Mouse (Mus musculus) kidney, adult 9 months (tissue): ENCODE data around the gene Phf14.

Source experiments
- DNase-seq: peaks from one replicate; pipeline ENCODE4 v3.0.0; 2022

The Phf14 gene

GRCm38 (mm10) chr6:12021480-12021879 lies 113.9 kb downstream of the Phf14 start:
- no peak for DNase-seq

GRCm38 (mm10) chr6:12023395-12023794 lies 115.8 kb downstream of the Phf14 start:
- DNase-seq: no peak

DNA sequence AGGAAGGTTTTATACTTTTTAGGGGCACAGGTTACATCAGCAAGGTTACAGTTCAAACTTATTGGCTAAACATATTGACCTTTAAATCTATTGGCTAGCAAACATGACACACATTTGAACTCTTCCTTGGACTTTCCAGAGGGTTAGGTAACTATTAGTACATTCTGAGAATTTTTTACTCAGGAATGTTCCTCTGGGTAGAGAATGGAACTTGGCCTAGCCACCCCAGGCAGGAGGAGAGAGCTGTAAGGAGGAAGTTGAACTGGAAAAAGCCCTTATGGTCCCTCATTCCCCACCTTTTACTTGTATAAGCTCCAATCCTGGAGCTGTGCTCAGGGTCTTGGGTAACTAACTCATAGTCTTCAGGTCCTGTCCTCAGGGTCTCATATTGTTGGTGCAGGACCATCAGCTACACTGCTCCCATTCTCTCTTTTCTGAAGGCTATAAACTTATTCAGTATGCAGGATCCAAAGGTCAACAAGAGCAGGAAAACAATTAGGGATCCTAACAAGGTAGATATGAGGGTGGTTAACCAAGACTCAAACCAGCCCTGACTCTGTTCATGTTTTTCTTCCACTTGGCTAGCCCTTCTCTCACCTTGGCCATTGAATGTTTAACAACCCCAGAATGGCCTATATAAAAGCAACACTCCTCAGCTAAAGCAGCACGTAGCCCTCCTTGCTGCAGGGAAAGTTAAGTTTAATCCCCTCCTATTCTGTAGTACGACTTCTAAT lies 119.4 kb downstream of the Phf14 start:
- DNase-seq: peak; percentile 84

GRCm38 (mm10) chr6:12034561-12034960 lies 127.0 kb downstream of the Phf14 start:
- no peak for DNase-seq

DNA sequence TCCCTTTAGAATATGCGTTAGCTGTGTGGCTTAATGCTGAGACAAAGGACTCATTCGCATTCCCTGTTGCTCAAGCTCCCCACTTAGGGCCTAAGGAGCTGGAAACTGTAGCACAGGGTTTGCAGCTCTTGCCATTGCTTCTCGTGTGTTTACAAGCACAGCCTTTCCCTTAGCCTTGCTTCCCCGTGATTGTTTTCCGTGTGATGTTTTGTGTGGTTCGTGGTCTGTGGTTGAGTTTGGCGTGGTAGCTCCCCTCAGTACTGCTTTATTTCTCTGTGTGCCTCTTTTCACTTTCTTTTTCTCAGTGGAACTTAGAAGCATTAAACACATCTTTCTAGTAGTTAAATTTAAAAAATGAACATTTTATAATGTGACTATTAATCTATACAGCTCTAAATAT lies 130.7 kb downstream of the Phf14 start:
- DNase-seq: no peak

- DNase-seq: no peak
Measured at GRCm38 (mm10) chr6:12052884-12053283, 145.3 kb downstream of the Phf14 start.

GRCm38 (mm10) chr6:12054149-12054548 lies 146.5 kb downstream of the Phf14 start:
- peak; percentile 70 for DNase-seq

GRCm38 (mm10) chr6:12058717-12059116 lies 151.1 kb downstream of the Phf14 start:
- DNase-seq: no peak

GRCm38 (mm10) chr6:12059971-12060370 lies 152.4 kb downstream of the Phf14 start:
- DNase-seq: no peak

DNA sequence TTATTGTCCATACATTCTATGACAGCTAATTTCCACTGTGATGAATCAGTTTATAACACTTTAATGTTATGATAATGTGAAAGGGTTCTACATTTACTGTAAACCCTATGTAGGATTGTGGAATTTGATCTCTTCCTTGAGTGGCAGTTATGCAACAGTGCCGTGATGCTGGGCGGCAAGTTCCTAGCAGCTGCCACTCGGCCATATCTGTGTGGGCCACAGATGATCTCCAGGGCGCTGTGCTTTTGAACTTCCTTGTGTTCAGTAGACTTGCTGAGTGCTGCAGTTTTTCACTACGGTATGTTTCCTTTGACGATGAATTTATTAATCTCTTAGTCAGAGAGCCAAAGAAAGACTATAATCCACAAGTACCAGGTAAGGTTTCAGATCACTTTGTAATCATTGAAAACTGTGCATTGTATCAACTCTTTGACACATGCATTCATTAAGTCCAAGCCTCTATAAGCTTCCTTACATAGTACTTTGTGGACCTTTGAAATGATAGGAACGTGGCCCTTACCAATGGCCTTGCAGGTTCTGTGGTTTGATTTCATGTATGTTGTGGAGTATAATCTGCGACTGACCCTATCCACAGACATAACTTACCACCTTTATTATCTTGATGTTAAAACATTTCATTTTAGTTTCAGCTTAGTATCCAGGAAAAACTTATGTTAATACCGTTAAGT lies 153.0 kb downstream of the Phf14 start:
- no peak for DNase-seq

GRCm38 (mm10) chr6:12067956-12068355 lies 160.3 kb downstream of the Phf14 start:
- no peak for DNase-seq

GRCm38 (mm10) chr6:12069357-12069756 lies 161.7 kb downstream of the Phf14 start:
- no peak for DNase-seq

- DNase-seq: no peak
Measured at GRCm38 (mm10) chr6:12074599-12074998, 167.0 kb downstream of the Phf14 start.

GRCm38 (mm10) chr6:12077338-12077737 lies 169.7 kb downstream of the Phf14 start:
- no peak for DNase-seq

DNA sequence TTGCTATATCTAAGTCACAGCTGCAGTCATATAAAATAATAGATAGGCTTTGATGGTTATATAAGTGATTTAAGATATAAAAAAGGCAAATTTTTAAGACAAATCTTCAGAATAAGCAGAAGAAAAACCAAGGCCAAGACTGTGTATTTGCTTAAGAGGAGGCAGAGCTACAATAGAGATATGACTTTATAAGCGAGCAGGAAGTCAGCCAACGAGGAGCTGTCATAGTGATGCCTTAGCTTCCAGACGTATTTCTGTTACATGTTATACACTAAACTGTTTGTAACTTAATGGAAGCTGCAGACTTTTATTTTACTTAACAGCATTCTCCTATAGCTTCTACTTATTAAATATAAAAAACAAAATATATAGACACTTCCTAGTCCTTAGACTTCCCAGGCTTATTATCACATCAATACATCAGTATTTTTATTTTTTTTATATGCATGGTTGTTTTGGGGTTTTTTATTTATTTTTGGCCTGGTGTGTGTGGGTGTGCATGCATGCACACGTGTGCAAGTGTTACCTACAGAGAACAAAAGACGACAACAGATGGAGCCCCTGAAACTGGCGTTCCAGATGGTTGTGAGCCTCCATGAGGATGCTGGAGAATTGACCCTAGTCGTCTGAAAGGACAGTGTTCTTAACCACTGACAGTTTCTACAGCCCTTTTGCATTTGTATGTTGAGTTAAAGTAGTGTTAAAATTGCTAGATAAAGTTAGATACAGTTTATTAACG lies 170.4 kb downstream of the Phf14 start:
- DNase-seq: no peak

GRCm38 (mm10) chr6:12079260-12079659 lies 171.7 kb downstream of the Phf14 start:
- DNase-seq: no peak

GRCm38 (mm10) chr6:12080423-12080822 lies 172.8 kb downstream of the Phf14 start:
- DNase-seq: no peak

- peak; percentile 37 for DNase-seq
Measured at GRCm38 (mm10) chr6:12081722-12082121, 174.1 kb downstream of the Phf14 start.

DNA sequence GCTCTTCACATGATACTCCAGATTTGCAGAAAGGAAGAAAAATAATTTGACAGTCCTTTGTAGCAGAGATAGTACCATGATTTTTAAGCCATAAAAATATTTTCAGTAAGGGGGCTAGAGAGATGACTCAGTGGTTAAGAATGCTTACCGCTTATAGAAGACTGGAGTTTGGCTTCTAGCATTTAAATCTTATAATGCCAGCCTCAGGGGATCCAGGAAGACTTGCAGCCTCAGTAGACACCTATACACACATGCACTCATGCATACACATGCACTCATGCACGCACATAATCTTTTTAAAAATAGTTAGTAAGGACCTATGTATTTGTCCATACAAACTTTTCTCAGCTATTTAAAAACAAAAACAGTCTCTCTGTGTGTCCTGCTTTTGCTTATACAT lies 174.5 kb downstream of the Phf14 start:
- DNase-seq: no peak

DNA sequence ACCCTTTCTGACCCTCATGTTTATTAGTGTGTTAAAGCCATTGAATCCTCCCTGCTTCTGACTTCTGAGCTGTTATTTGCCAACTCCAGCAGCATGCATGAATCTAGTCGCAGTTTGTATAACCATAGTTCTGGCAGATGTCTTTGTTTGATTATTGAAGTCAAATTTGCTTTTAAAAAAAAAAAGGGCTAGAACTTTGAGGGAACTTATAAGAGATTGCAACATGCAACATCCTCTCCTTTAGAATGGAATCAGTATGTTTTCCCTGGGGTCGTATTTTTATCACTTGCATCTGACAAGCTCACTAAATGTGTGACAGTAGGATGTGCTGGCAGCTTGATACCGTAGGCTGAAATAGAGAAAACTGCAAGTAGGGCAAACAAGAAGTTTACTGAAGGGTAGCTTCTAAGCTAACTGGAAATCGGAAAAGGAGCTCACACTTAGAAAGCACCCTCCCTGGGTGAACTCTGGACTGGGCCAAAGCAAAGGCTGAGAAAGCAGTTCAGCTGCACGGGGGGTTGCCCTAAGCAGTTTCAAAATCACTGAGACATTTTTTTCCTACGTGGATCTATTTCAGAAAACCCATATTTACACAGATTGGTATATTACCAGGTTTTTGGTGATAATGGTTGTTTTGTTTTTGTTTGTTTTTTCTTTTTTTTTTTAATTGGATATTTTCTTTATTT lies 175.1 kb downstream of the Phf14 start:
- peak; percentile 52 for DNase-seq

DNA sequence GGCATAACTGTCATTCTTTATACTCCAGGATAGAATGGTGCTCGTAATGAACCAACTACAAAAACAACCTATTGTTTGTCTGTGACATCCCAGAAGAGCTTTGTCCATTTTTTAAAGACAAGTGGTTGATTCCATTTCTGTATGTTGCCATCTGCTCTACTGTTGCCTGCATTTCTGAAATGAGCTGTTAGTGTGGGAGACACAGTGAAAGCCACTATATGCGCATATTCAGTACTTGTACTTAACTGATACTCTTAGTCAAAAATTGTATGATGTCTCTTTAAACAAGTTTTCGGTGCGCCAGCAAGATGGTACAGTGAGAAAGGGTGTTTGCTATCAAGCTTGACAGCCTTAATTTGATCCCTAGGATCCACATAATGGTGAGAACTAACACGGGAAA lies 177.1 kb downstream of the Phf14 start:
- no peak for DNase-seq

DNA sequence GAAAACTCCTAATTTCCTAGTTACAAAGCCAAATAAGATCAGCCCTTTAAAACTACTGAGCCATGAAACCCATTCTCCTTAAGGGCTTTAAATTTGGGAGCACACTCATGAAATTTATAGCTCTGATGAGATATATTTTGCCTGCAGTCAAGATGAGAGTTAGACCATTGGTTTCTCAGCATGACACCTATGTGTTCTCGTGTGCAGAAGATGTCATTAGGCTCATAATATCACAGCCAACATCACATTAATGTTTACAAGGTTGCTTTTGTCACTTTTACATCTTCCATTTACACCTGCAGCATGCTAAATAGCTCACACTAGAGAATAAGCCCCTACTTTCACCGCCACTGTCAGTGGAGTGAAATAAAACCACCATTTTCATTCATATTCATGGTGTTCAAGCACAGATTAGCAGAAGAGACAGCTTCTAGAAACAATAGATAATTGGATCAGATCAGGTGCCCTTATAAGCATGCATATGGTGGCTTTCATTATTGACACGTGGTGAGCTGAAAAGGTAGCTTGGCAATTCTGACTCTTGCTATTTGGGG lies 181.9 kb downstream of the Phf14 start:
- DNase-seq: no peak

- no peak for DNase-seq
Measured at GRCm38 (mm10) chr6:12095716-12096115, 188.1 kb downstream of the Phf14 start.
